Mouse (Mus musculus): Measurements from ENCODE around the gene Cpsf2.
"Not testable (repeated sequence)": the region's sequence is repeated elsewhere in the genome, so short reads cannot be mapped to it uniquely, and the experiment has no call there.

Cpsf2 gene

GRCm38 (mm10) chr12:101975601-101976571 is at the start of gene Cpsf2:
Gene Cpsf2 (plus strand): TSS chr12:101975988.
- H3K9me3 ChIP-seq (ENCODE audit: low read length) = no peaks in the 10 kb centered on the region
- H3K36me3 ChIP-seq (ENCODE audit: insufficient read depth, low read length) = peaks cover 41% of the 10 kb centered on the region
- H3K27me3 ChIP-seq (ENCODE audit: insufficient read depth, low read length) = no peaks in the 10 kb centered on the region
- peak within 1 kb of the TSS; percentile 95 for H3K4me3 ChIP-seq (replicated peaks; ENCODE audit: low read length)
- H3K4me1 ChIP-seq (replicated peaks; ENCODE audit: low read depth, low read length) = peaks cover 51% of the 10 kb centered on the region
- TF ChIP-seq CTCF (conservative IDR thresholded peaks at IDR 0.05; ENCODE audit: low read length) (no peak), POU5F1 (IDR thresholded peaks at IDR 0.05; ENCODE audit: borderline replicate concordance, low read length) (no peak), NANOG (IDR thresholded peaks at IDR 0.05; ENCODE audit: borderline replicate concordance, low read length) (no peak)

- H3K9me3 ChIP-seq (ENCODE audit: low read length) = no peaks in the 10 kb centered on the region
- no peaks in the 10 kb centered on the region for H3K4me1 ChIP-seq (replicated peaks; ENCODE audit: low read depth, low read length)
- H3K4me3 ChIP-seq (replicated peaks; ENCODE audit: low read length) = no peak overlapping the region
- H3K27me3 ChIP-seq (ENCODE audit: insufficient read depth, low read length) = no peaks in the 10 kb centered on the region
- peaks cover 98% of the 10 kb centered on the region for H3K36me3 ChIP-seq (ENCODE audit: insufficient read depth, low read length)
- no peak for TF ChIP-seq NANOG (IDR thresholded peaks at IDR 0.05; ENCODE audit: borderline replicate concordance, low read length)
- TF ChIP-seq POU5F1 (IDR thresholded peaks at IDR 0.05; ENCODE audit: borderline replicate concordance, low read length) = no peak
- no peak for TF ChIP-seq CTCF (conservative IDR thresholded peaks at IDR 0.05; ENCODE audit: low read length)
These were observed 47.4 kb upstream of the Cpsf2 start for GRCm38 (mm10) chr12:101928423-101928822.

DNA sequence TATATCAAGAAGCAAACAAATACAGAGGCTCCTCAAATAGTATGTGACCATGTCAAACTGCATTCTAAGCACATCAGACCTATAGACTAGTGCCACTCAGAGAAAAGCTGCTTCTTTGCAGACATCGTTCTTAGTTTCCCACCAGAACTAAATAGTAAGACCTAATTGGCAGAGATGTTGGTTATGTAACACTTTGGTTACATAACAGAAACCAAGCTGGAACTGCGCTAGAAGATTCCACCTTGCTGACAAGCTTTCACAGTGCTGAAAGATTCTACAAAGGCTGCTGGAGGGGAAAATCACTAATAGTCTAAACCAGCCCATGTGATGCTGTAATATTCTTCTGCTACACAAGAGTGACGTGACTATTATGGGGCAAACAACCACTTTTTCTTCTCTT is 40.6 kb upstream of the Cpsf2 start:
- Histone ChIP-seq H3K36me3 (ENCODE audit: insufficient read depth, low read length) (peaks cover 90% of the 10 kb centered on the region), H3K4me1 (replicated peaks; ENCODE audit: low read depth, low read length) (no peaks in the 10 kb centered on the region), H3K27me3 (ENCODE audit: insufficient read depth, low read length) (no peaks in the 10 kb centered on the region), H3K4me3 (replicated peaks; ENCODE audit: low read length) (no peak overlapping the region), H3K9me3 (ENCODE audit: low read length) (no peaks in the 10 kb centered on the region)
- TF ChIP-seq CTCF (conservative IDR thresholded peaks at IDR 0.05; ENCODE audit: low read length) = no peak
- TF ChIP-seq NANOG (IDR thresholded peaks at IDR 0.05; ENCODE audit: borderline replicate concordance, low read length) = no peak
- TF ChIP-seq POU5F1 (IDR thresholded peaks at IDR 0.05; ENCODE audit: borderline replicate concordance, low read length) = no peak

- Histone ChIP-seq H3K9me3 (ENCODE audit: low read length) (no peaks in the 10 kb centered on the region), H3K4me1 (replicated peaks; ENCODE audit: low read depth, low read length) (no peaks in the 10 kb centered on the region), H3K27me3 (ENCODE audit: insufficient read depth, low read length) (no peaks in the 10 kb centered on the region), H3K4me3 (replicated peaks; ENCODE audit: low read length) (no peak overlapping the region), H3K36me3 (ENCODE audit: insufficient read depth, low read length) (peaks cover 85% of the 10 kb centered on the region)
- TF ChIP-seq NANOG (IDR thresholded peaks at IDR 0.05; ENCODE audit: borderline replicate concordance, low read length) = no peak
- TF ChIP-seq CTCF (conservative IDR thresholded peaks at IDR 0.05; ENCODE audit: low read length) = peak; percentile 15
- TF ChIP-seq POU5F1 (IDR thresholded peaks at IDR 0.05; ENCODE audit: borderline replicate concordance, low read length) = no peak
These were observed 38.2 kb upstream of the Cpsf2 start for GRCm38 (mm10) chr12:101937572-101937971.

GRCm38 (mm10) chr12:101947986-101948385 is 27.8 kb upstream of the Cpsf2 start:
- Histone ChIP-seq H3K27me3 (ENCODE audit: insufficient read depth, low read length) (no peaks in the 10 kb centered on the region), H3K4me1 (replicated peaks; ENCODE audit: low read depth, low read length) (peaks cover 43% of the 10 kb centered on the region), H3K9me3 (ENCODE audit: low read length) (no peaks in the 10 kb centered on the region), H3K36me3 (ENCODE audit: insufficient read depth, low read length) (peaks cover 78% of the 10 kb centered on the region), H3K4me3 (replicated peaks; ENCODE audit: low read length) (no peak overlapping the region)
- TF ChIP-seq NANOG (IDR thresholded peaks at IDR 0.05; ENCODE audit: borderline replicate concordance, low read length) (no peak), POU5F1 (IDR thresholded peaks at IDR 0.05; ENCODE audit: borderline replicate concordance, low read length) (no peak), CTCF (conservative IDR thresholded peaks at IDR 0.05; ENCODE audit: low read length) (no peak)

GRCm38 (mm10) chr12:101948801-101949200 is 27.0 kb upstream of the Cpsf2 start:
- Histone ChIP-seq H3K4me3 (replicated peaks; ENCODE audit: low read length) (no peak overlapping the region), H3K27me3 (ENCODE audit: insufficient read depth, low read length) (no peaks in the 10 kb centered on the region), H3K36me3 (ENCODE audit: insufficient read depth, low read length) (peaks cover 80% of the 10 kb centered on the region), H3K4me1 (replicated peaks; ENCODE audit: low read depth, low read length) (peaks cover 48% of the 10 kb centered on the region), H3K9me3 (ENCODE audit: low read length) (no peaks in the 10 kb centered on the region)
- no peak for TF ChIP-seq CTCF (conservative IDR thresholded peaks at IDR 0.05; ENCODE audit: low read length)
- no peak for TF ChIP-seq POU5F1 (IDR thresholded peaks at IDR 0.05; ENCODE audit: borderline replicate concordance, low read length)
- TF ChIP-seq NANOG (IDR thresholded peaks at IDR 0.05; ENCODE audit: borderline replicate concordance, low read length) = no peak

DNA sequence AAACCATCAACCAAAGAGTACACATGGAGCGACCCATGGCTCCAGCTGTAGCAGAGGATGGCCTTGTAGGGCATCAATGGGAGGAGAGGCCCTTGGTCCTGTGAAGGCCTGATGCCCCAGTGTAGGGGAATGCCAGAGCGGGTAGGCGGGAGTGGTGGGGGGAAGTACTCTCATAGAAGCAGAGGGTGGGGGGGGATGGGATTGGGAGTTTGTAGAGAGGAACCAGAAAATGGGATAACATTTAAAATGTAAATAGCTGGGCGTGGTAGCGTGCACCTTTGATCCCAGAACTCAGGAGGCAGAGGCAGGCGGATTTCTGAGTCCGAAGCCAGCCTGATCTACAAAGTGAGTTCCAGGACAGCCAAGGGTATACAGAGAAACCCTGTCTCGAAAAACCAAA is 20.0 kb upstream of the Cpsf2 start:
- Histone ChIP-seq H3K4me1 (replicated peaks; ENCODE audit: low read depth, low read length) (peaks cover 64% of the 10 kb centered on the region), H3K4me3 (replicated peaks; ENCODE audit: low read length) (peak overlapping the region; percentile 99; the same call in 1 of the 2 replicates), H3K36me3 (ENCODE audit: insufficient read depth, low read length) (peaks cover 32% of the 10 kb centered on the region)
- H3K27me3 ChIP-seq (ENCODE audit: insufficient read depth, low read length); H3K9me3 ChIP-seq (ENCODE audit: low read length): not testable (repeated sequence)

GRCm38 (mm10) chr12:101957079-101957941 is 18.5 kb upstream of the Cpsf2 start:
- H3K27me3 ChIP-seq (ENCODE audit: insufficient read depth, low read length) = no peaks in the 10 kb centered on the region
- peak overlapping the region; percentile 99 for H3K4me3 ChIP-seq (replicated peaks; ENCODE audit: low read length)
- peaks cover 50% of the 10 kb centered on the region for H3K4me1 ChIP-seq (replicated peaks; ENCODE audit: low read depth, low read length)
- no peak for TF ChIP-seq CTCF (conservative IDR thresholded peaks at IDR 0.05; ENCODE audit: low read length)
- H3K9me3 ChIP-seq (ENCODE audit: low read length) = peaks cover 5% of the 10 kb centered on the region; the same call in 1 of the 2 replicates
- peaks cover 19% of the 10 kb centered on the region for H3K36me3 ChIP-seq (ENCODE audit: insufficient read depth, low read length)

Measured in E14TG2a.4 (cell line).